Mouse (Mus musculus): ENCODE measurements around the gene Parp12. TPM values are rescaled to one million over a fixed set of nuclear protein-coding genes. Genes with fewer than 3 reads are reported as not detected.

Gene Parp12
- 1 to 10 TPM; 3.4 to 4.4 TPM for total RNA-seq (2021)

GRCm38 (mm10) chr6:39117584-39118455, at the start of gene Parp12:
Parp12 (minus strand) TSS chr6:39118349.
- peak in 1 of 2 experiments; percentile 87 for DNase-seq (ENCODE audit: extremely low spot score in 1 of 2, low spot score in 2 of 2)
- intact Hi-C loops (cut with DNase I): no loop called here

DNA sequence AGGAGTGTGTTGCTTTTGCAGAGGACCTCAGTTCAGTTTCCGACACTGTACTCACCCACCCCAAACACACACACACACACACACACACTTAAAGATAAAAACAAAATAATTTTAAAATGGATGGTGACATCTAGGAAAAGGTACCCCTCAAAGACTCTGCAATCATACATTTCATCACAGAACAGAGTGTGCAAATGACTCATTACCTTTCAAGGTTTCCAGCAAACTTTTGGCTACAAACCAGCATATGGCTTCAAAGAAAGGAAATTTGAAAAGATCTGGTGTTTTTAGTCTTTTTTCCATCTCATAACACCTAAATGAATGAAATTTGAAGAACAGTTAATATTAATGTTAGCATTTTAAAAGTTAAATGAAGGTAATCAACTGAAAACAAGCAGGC, 46.7 kb upstream of the Parp12 start:
- intact Hi-C loops (cut with DNase I): no loop called here
- no peak for DNase-seq (ENCODE audit: extremely low spot score in 1 of 2, low spot score in 2 of 2)

- DNase-seq (ENCODE audit: extremely low spot score in 1 of 2, low spot score in 2 of 2): no peak
- intact Hi-C loops (cut with DNase I): loop anchor here (2.0 kb wide), 1 partner anchor 23 kb away; no protein-coding TSS in a partner anchor
Observed at GRCm38 (mm10) chr6:39161975-39162374, 43.8 kb upstream of the Parp12 start.

GRCm38 (mm10) chr6:39146041-39146440, 27.9 kb upstream of the Parp12 start:
- DNase-seq (ENCODE audit: extremely low spot score in 1 of 2, low spot score in 2 of 2): no peak
- intact Hi-C loops (cut with DNase I): loop anchor here (5.0 kb wide), 1 partner anchor 201 kb away; no protein-coding TSS in a partner anchor

- intact Hi-C loops (cut with DNase I): no loop called here
Observed at GRCm38 (mm10) chr6:39132556-39132955, 14.4 kb upstream of the Parp12 start.

GRCm38 (mm10) chr6:39131480-39131879, 13.3 kb upstream of the Parp12 start:
- DNase-seq (ENCODE audit: extremely low spot score in 1 of 2, low spot score in 2 of 2): no peak
- intact Hi-C loops (cut with DNase I): no loop called here

More at GRCm38 (mm10) chr6:39132556-39132955, 14.4 kb upstream of the Parp12 start:
- DNase-seq (ENCODE audit: extremely low spot score in 1 of 2, low spot score in 2 of 2): no peak

GRCm38 (mm10) chr6:39124719-39125118, 6.6 kb upstream of the Parp12 start:
- intact Hi-C loops (cut with DNase I): no loop called here
- DNase-seq (ENCODE audit: extremely low spot score in 1 of 2, low spot score in 2 of 2): no peak

- no peak for DNase-seq (ENCODE audit: extremely low spot score in 1 of 2, low spot score in 2 of 2)
- intact Hi-C loops (cut with DNase I): no loop called here
Observed at GRCm38 (mm10) chr6:39120685-39121084, 2.5 kb upstream of the Parp12 start.

- peak in 1 of 2 experiments; percentile 83 for DNase-seq (ENCODE audit: extremely low spot score in 1 of 2, low spot score in 2 of 2)
- intact Hi-C loops (cut with DNase I): no loop called here
Observed at GRCm38 (mm10) chr6:39118456-39118881, 320 bp upstream of the Parp12 start.

GRCm38 (mm10) chr6:39115438-39115837, 2.7 kb downstream of the Parp12 start:
- no peak for DNase-seq (ENCODE audit: extremely low spot score in 1 of 2, low spot score in 2 of 2)
- intact Hi-C loops (cut with DNase I): no loop called here

- intact Hi-C loops (cut with DNase I): no loop called here
- no peak for DNase-seq (ENCODE audit: extremely low spot score in 1 of 2, low spot score in 2 of 2)
Observed at GRCm38 (mm10) chr6:39113141-39113540, 5.0 kb downstream of the Parp12 start.

- DNase-seq (ENCODE audit: extremely low spot score in 1 of 2, low spot score in 2 of 2): no peak
- intact Hi-C loops (cut with DNase I): no loop called here
Observed at GRCm38 (mm10) chr6:39112701-39113100, 5.4 kb downstream of the Parp12 start.

DNA sequence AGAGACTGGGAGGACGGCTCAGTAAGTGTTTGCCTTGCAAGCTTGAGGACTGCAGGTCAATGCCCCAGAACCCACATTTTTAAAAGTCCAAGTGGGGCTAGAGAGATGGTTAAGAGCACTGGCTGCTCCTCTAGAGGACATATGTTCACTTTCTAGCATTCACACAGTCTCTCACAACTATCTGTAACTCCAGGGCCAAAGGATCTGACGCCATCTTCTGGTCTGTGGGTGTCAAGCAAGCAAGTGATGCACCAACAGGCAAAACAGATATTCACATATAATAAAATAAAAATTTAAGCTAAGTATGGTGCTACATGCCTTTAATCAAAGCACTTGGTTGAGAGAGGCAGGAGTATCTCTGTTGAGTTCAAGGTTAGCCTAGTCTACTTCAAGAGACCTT, 11.3 kb downstream of the Parp12 start:
- no peak for DNase-seq (ENCODE audit: extremely low spot score in 1 of 2, low spot score in 2 of 2)
- intact Hi-C loops (cut with DNase I): no loop called here

- intact Hi-C loops (cut with DNase I): no loop called here
- DNase-seq (ENCODE audit: extremely low spot score in 1 of 2, low spot score in 2 of 2): no peak
Observed at GRCm38 (mm10) chr6:39104631-39105030, 13.5 kb downstream of the Parp12 start.

DNA sequence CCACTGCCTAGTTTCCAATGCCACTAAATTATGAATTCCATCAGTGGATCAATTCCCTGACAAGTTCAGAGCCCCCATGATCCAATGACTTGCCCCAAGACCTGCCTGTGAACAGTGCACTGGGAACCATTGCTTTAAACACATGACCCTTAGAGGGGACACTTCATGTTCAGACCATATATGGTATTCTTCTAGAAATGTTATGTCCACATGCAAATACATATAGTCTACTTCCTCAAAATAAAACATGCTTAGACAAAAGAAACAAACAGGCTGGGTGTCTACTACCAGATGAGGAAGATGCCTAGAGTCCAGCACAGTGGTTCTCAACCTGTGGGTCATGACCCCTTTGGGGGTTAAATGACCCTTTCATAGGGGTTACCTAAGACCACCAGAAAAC, 41.7 kb downstream of the Parp12 start:
- DNase-seq (ENCODE audit: extremely low spot score in 1 of 2, low spot score in 2 of 2): no peak
- intact Hi-C loops (cut with DNase I): no loop called here

DNA sequence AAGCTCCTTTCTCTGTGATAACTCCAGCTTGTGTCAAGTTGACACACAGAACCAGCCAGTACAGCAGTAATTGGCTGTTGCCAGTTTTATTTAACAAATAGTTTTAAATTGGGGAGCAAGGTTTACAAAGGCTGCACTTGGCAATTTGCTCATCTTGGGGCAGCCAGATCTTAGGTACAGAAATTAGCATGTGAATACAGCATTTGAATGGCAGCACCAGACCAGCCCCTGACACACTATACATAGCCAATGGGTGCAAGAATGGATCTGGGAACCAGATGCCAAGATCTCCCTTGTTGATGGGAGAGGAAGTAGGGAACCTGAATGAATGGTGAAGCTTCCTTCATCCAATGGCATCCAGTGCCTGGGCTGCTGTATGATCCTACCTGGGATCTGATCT, 44.0 kb downstream of the Parp12 start:
- intact Hi-C loops (cut with DNase I): no loop called here
- no peak for DNase-seq (ENCODE audit: extremely low spot score in 1 of 2, low spot score in 2 of 2)

DNA sequence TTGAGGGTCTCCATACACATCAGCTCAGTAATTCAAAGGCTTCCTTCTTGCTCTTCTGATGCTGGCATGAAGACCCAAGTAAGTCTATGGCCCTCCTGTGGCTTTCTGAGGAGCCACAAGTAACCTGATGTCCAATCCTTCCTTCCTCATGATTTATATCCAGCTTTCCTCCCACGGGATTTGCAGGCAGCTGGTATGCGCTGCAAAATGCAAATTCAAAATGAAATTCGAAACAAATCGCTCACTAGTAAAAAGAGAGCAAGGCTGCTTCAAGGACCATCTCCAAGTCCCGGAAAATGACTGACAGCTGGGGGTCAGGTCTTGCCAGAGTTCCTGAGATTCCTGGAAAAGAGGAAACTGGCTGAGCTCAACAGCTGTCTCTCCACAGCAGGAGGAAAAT, 45.5 kb downstream of the Parp12 start:
- no peak for DNase-seq (ENCODE audit: extremely low spot score in 1 of 2, low spot score in 2 of 2)
- intact Hi-C loops (cut with DNase I): no loop called here

DNA sequence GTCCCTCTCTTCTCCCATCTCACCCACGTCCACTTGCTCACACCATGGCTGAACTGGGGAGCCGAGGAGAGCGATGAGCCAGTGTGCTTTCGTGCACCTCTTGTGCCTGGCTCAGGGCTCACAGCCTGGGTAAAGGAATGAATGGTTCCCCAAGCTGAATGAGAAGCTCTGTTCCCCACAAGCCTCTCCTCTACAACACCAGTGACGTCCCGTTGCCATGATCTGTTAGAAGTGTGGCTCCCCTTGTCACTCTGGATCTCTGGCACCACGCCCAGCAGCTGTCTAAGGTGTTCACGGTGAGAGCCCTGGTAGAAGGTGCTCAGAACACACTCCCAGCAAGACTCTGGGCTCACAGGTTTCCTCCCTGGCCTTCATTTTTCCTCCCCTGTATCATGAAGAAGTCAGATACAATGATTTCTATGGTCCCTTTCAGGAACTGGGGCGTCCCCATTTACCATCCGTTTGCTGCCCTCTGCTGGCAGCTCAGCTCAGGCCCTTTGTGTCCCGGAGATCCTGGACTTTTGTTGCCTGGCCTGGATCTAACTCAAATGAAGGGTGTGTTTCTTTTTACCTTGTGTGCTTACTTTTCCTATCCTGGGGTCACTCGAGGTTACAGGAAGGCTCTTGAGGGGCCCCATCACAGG, 51.1 kb downstream of the Parp12 start:
- intact Hi-C loops (cut with DNase I): loop anchor here (1.0 to 10.0 kb wide), 3 partner anchors 193 to 412 kb away; no protein-coding TSS in a partner anchor
- peak; percentile 80 to 87 for DNase-seq (ENCODE audit: extremely low spot score in 1 of 2, low spot score in 2 of 2)

DNA sequence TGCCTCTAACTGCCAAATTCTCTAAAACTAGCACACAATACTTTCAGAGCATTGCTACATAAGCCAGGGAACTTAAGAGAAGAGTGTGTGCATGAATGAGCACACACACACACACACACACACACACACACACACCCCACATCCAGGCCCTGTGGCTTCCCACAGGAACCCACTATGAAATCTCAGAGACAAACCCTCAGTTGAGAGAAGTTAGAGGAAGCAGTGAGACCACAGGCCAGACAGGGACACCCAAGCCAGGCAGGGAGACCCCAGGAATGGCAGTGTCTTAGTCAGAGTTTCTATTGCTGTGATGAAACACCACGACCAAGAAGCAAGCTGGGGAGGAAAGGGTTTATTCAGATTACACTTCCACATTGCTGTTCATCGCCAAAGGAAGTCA, 54.6 kb downstream of the Parp12 start:
- intact Hi-C loops (cut with DNase I): loop anchor here (10.0 kb wide), 1 partner anchor 409 kb away; no protein-coding TSS in a partner anchor
- DNase-seq (ENCODE audit: extremely low spot score in 1 of 2, low spot score in 2 of 2): no peak

DNA sequence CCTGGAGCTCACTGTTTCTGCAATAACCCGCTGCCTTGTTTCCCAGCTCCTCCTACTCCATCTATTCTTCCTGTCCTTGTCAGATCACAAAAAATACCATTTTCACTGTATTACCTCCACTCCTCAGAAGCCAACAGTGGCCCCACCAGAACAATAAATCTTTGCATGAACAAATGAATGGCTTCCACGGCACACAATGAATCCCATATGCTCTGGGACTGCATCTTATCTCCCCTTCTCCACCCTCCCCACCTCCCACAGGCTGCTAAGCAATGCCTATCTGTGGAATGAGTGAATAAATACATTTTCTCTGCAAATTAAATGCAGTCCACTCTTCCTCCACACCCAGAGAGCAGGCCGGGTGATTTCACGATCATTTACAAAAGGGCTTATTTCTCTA, 57.0 kb downstream of the Parp12 start:
- intact Hi-C loops (cut with DNase I): loop anchor here (10.0 kb wide), 1 partner anchor 406 kb away; no protein-coding TSS in a partner anchor
- DNase-seq (ENCODE audit: extremely low spot score in 1 of 2, low spot score in 2 of 2): no peak

Measured in left cerebral cortex, postnatal 10 days (tissue).